In the genomic region with DNA sequence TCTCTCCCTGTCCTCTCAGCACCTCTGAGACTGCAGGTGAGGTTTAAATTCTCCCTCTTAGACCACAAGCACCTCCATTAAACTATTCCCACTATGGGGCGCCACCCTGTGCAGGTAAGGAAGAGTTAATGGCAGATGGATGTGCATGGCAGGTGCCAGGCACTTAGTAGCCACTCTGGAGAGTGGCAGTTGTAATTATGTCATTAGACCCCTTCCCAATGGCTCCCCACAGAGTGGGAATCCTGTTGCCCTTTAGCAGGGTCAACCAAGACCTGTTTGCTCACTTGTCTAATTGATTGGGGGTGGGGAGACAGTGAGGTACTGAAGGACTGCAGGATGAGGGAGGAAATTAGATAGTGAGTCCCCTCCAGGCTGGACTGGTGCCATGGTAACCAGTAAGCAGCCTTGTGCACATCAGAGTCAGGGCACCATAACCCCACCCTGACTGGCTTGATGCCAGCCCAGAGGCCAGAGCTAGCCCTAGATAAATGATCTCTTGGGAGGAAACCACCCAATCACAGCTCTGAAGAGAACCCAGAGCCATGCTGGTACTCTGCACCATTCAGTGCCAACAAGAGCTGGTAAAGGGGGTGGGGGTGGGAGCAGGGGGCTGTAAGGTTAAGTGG, we compare ENCODE assay signal across 9 mouse cellular contexts.
DNase-seq lines count a peak whose midpoint lies in the region; ATAC-seq and TF ChIP-seq lines count a peak whose summit lies in the region.
"Had no signal": no experiment of that assay in that cellular context is flagged by ENCODE, and none has a peak within 500 bp of the region (broad histone marks: within the 10 kb centered on the region; RNA-seq: fewer than 3 reads in every experiment).

No protein-coding gene starts in this region.

- DNase-seq in adrenal gland, postnatal 14 days, result peak; percentile 25
- DNase-seq in adrenal gland, postnatal 25 days, result no peak
- no peak for DNase-seq in limb, embryonic 10.5 days (ENCODE audit: low spot score)
- no peak for DNase-seq in forebrain, embryonic 14.5 days (ENCODE audit: low spot score)
- DNase-seq in cerebellum, adult 2 months, result no peak
- no peak for DNase-seq in layer of hippocampus, postnatal 25 days (ENCODE audit: extremely low spot score in 1 of 2, low spot score in 1 of 2)
- DNase-seq: cerebellum, adult 9-11 months had no signal

- 80% methylated on average over 1 of the region's 1 CpGs for WGBS in limb, embryonic 15.5 days
- WGBS in limb, embryonic 10.5 days, result 91% methylated on average over 1 of the region's 1 CpGs
- WGBS in forebrain, embryonic 14.5 days, result 78% methylated on average over 1 of the region's 1 CpGs
- 97% methylated on average over 1 of the region's 1 CpGs for WGBS in cerebellum, adult 2 months

- H3K9ac ChIP-seq in limb, embryonic 15.5 days, result no peak overlapping the region
- H3K9ac ChIP-seq in forebrain, embryonic 14.5 days (ENCODE audit: low read length), result no peak overlapping the region

- no peaks in the 10 kb centered on the region for H3K9me3 ChIP-seq in limb, embryonic 15.5 days
- H3K9me3 ChIP-seq in limb, embryonic 10.5 days (replicated peaks), result no peaks in the 10 kb centered on the region
- H3K9me3 ChIP-seq in forebrain, embryonic 14.5 days (replicated peaks; ENCODE audit: control insufficient read depth, low read length), result no peaks in the 10 kb centered on the region

- peak; percentile 58; the same call in 1 of the 2 replicates for ATAC-seq in limb, embryonic 15.5 days (ENCODE audit: insufficient number of reproducible peaks, low FRiP score, low TSS enrichment, low read depth)
- ATAC-seq in forebrain, embryonic 14.5 days, result peak; percentile 58; the same call in 1 of the 2 replicates
- peak; percentile 89 for ATAC-seq in megakaryocyte-erythroid progenitor cell, adult 5-6 weeks (replicated peaks; ENCODE audit: low FRiP score, low TSS enrichment, poor library complexity, severe bottlenecking)

- no peak for TF ChIP-seq POLR2A in cerebellum, adult 2 months (IDR thresholded peaks at IDR 0.05; ENCODE audit: borderline replicate concordance, insufficient read depth, low read length)

- no peaks in the 10 kb centered on the region for H3K27me3 ChIP-seq in limb, embryonic 15.5 days
- H3K27me3 ChIP-seq in limb, embryonic 10.5 days (ENCODE audit: low read depth, poor library complexity, severe bottlenecking), result no peaks in the 10 kb centered on the region
- no peaks in the 10 kb centered on the region for H3K27me3 ChIP-seq in forebrain, embryonic 14.5 days (replicated peaks; ENCODE audit: control insufficient read depth, insufficient read depth, low read length)
- no peaks in the 10 kb centered on the region for H3K27me3 ChIP-seq in cerebellum, adult 2 months (ENCODE audit: control insufficient read depth, insufficient read depth, low read length)

- no peak for TF ChIP-seq CTCF in cerebellum, adult 2 months (IDR thresholded peaks at IDR 0.05; ENCODE audit: borderline replicate concordance, insufficient read depth, low read depth, low read length)

- H3K27ac ChIP-seq in limb, embryonic 15.5 days, result no peak overlapping the region
- H3K27ac ChIP-seq in limb, embryonic 10.5 days, result no peak overlapping the region
- no peak overlapping the region for H3K27ac ChIP-seq in forebrain, embryonic 14.5 days (ENCODE audit: low read depth, low read length)
- H3K27ac ChIP-seq in cerebellum, adult 2 months (ENCODE audit: insufficient read depth, low read length), result no peak overlapping the region

- peaks cover 13% of the 10 kb centered on the region; the same call in 1 of the 2 replicates for H3K4me1 ChIP-seq in limb, embryonic 15.5 days
- H3K4me1 ChIP-seq in limb, embryonic 10.5 days, result peaks cover 27% of the 10 kb centered on the region
- H3K4me1 ChIP-seq in forebrain, embryonic 14.5 days (ENCODE audit: control insufficient read depth, insufficient read depth, low read length), result peaks cover 12% of the 10 kb centered on the region
- H3K4me1 ChIP-seq in cerebellum, adult 2 months (ENCODE audit: control insufficient read depth, insufficient read depth, low read length), result no peaks in the 10 kb centered on the region

- H3K4me2 ChIP-seq in limb, embryonic 15.5 days, result no peak overlapping the region
- no peak overlapping the region for H3K4me2 ChIP-seq in forebrain, embryonic 14.5 days (ENCODE audit: low read length)

- no peak overlapping the region for H3K4me3 ChIP-seq in limb, embryonic 15.5 days
- H3K4me3 ChIP-seq in limb, embryonic 10.5 days, result no peak overlapping the region
- no peak overlapping the region for H3K4me3 ChIP-seq in forebrain, embryonic 14.5 days (ENCODE audit: low read depth, low read length)
- H3K4me3 ChIP-seq in cerebellum, adult 2 months (replicated peaks; ENCODE audit: insufficient read depth, low read depth, low read length), result no peak overlapping the region

- no peaks in the 10 kb centered on the region for H3K36me3 ChIP-seq in limb, embryonic 15.5 days
- H3K36me3 ChIP-seq in limb, embryonic 10.5 days, result no peaks in the 10 kb centered on the region
- no peaks in the 10 kb centered on the region for H3K36me3 ChIP-seq in forebrain, embryonic 14.5 days (ENCODE audit: control insufficient read depth, insufficient read depth, low read length)
